Mouse (Mus musculus): Measurements from ENCODE around the gene Atp6v0d1.

- TF ChIP-seq ZC3H11A (IDR thresholded peaks at IDR 0.05; ENCODE audit: borderline replicate concordance, low read depth, low read length) (no peak), MAFK (IDR thresholded peaks at IDR 0.05; ENCODE audit: insufficient read depth, low read depth, low read length) (no peak)
Measured at GRCm38 (mm10) chr8:105477792-105478191, 88.1 kb downstream of the Atp6v0d1 start.

Data from ES-E14 (cell line).